Mouse (Mus musculus) skeletal muscle tissue, postnatal 0 days (tissue): ENCODE measurements around the gene Wdr38. TPM values are rescaled to one million over a fixed set of nuclear protein-coding genes. Genes with fewer than 3 reads are reported as not detected.

Source experiments
- polyA plus RNA-seq: library from polyadenylated mRNA; unstranded; fragments of >200 nt; fragmentation: Nextera tagmentation; extraction: Ambion mirVana; gene quantifications from 2 replicates; pipeline ENCODE4 v1.2.1, GENCODE M21; 2015

The Wdr38 gene
- 0.58 and 0.72 TPM in 2 replicates for polyA plus RNA-seq

DNA sequence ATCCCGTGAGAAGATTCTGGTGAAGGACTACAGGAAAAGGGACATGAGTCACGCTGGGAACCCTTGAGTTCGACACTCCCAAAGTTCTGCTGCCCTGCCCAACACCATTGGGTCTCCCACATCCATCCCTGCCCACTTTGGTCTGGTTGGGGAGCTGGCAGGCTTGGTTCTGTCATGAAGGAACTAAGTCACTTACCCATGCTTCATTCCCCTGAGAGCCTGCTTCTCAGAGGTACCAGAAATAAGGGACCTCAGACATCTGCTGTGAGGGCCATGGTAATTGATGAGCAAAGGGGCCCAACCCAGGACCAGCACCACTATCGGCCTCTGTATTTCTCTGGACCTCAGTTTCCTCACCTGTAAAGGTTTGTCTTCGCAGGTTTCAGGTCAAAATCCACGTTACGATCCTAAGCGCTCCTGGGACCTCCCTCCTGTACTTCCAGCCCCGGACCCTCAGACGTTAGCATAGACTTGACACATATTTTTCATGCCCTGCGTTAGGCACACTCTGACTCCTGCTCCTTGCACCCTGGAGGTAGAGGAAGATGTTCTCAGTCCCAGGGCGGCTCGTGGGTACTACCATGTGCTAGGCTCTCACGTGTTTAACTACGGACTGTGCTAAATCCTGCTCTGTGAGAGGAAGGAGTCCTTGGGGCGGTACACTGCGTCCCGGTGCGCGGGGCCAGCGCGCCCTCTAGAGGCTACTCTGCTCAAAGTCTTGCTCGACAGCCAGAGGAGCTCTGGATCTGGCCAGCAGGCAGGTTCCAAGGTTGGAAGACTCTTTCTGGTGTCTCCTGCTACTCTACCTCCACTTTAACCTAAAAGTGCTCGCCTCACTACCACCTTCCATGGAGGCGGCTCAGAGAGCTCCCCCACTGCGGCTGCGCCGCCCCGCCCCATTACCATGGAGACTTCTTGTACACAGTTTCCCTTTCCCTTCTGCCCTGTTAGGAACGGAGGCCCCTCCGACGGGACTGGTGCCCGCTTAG is at the start of gene Wdr38:
Gene Wdr38 (plus strand): TSS at position 91 of the 989 bp plus-strand sequence.

GRCm38 (mm10) chr2:39004880-39005435 is 7.7 kb downstream of the Wdr38 start, which contains the start of gene Arpc5l:
Gene Arpc5l, plus strand, starts transcription at chr2:39005348.

GRCm38 (mm10) chr2:39005574-39006079 is 8.4 kb downstream of the Wdr38 start, which contains the start of gene Rpl35:
Gene Rpl35, minus strand, starts transcription at chr2:39005624.

Other genes with a start within 250 kb of the Wdr38 start
- gene Nr6a1, start 69.8 kb upstream of the Wdr38 start, polyA plus RNA-seq = 0.24 and 0.26 TPM in 2 replicates
- 8.5 and 8.6 TPM in 2 replicates for gene Olfml2a, start 65.5 kb upstream of the Wdr38 start, polyA plus RNA-seq
- gene Arpc5l, start 7.9 kb downstream of the Wdr38 start, polyA plus RNA-seq = 63.6 and 74.2 TPM in 2 replicates
- 688 and 821 TPM in 2 replicates for gene Rpl35, start 8.1 kb downstream of the Wdr38 start, polyA plus RNA-seq
- 14.0 and 14.6 TPM in 2 replicates for gene Golga1, start 68.1 kb downstream of the Wdr38 start, polyA plus RNA-seq
- gene Scai, start 193.3 kb downstream of the Wdr38 start, polyA plus RNA-seq = 1.9 and 2.3 TPM in 2 replicates
- 63.7 and 63.9 TPM in 2 replicates for gene Ppp6c, start 229.0 kb downstream of the Wdr38 start, polyA plus RNA-seq